Mouse (Mus musculus) testis, adult 2 months (tissue): ENCODE measurements around the gene Amph.

Experiments
- CTCF ChIP-seq: fragments of 200-500 bp; IDR thresholded peaks from 2 replicates; pipeline ENCODE4 v1.5.1; 2012; ENCODE audit warnings: low read depth, mild to moderate bottlenecking, inconsistent platforms, low read length, moderate library complexity; ENCODE audit not compliant: control insufficient read depth, insufficient read depth, insufficient replicate concordance
- POLR2A ChIP-seq: fragments of 200-500 bp; IDR thresholded peaks from 2 replicates; pipeline ENCODE4 v1.6.1; 2012; ENCODE audit warnings: low read depth, mild to moderate bottlenecking, inconsistent platforms, low read length, moderate library complexity; ENCODE audit not compliant: control insufficient read depth

- TF ChIP-seq POLR2A (no peak), CTCF (peak; percentile 17; the same call in 1 of the 2 replicates)
These were observed 229.8 kb downstream of the Amph start for GRCm38 (mm10) chr13:19177662-19178259.
